Mouse (Mus musculus) heart, adult 8-10 months (tissue): ENCODE measurements around the gene B630019K06Rik. TPM values are rescaled to one million over a fixed set of nuclear protein-coding genes. Genes with fewer than 3 reads are reported as not detected.
"Not testable (repeated sequence)": the region's sequence is repeated elsewhere in the genome, so short reads cannot be mapped to it uniquely, and the experiment has no call there.

Source experiments
- DNase-seq: peaks from one replicate; pipeline ENCODE4 v3.0.0; 2022; ENCODE audit warnings: low spot score
- total RNA-seq, 4 experiments: library from RNA; stranded (reverse); gene quantifications; 2 replicates each; pipeline ENCODE4 v1.2.4; 2022

Gene B630019K06Rik
- total RNA-seq, result 1 to 10 TPM in 3 of 4 experiments, under 1 TPM in 1; 0.80 to 1.2 (median 1.0) TPM

DNA sequence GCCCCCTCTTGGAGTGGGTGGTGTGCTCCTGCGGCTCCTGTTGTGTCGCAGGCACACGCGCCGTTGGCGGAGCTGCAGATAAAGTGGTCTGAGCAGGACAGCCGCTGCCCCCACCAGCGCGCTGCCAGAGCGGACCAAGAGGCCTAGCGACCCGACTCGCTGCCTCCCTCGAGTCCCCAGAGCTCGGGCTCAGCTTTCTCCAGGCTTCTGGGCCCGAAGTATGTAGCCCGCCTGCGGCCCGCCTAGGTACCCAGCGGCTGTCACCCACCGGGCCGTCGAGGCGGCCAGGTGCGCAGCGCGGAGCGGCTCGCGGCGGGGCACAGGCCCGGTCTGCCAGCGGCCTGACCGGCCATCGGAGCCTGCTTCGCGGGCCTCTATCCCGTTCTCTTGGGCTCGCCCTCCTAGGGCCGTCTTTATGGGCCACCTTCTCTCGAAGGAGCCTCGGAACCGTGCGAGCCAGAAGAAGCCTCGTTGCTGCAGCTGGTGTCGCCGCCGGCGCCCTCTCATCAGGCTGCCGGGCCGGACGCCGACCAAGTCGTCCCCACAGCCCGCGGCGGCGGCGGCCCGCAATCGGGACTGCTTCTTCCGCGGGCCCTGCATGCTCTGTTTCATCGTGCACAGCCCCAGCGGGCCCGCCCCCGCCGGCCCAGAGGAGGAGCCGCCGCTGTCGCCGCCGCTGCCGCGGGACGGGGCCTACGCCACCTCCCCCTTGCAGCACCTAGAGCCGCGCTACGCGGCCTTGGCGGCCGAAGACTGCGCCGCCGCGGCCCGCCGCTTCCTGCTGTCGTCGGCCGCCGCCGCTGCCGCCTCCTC is at the start of gene B630019K06Rik:
TSS of gene B630019K06Rik (plus strand) at position 40 of the 813 bp plus-strand sequence.
- peak; percentile 36 for DNase-seq

GRCm38 (mm10) chrX:8843694-8844093 is 48.5 kb upstream of the B630019K06Rik start, which contains the start of gene Gm6592:
Gm6592 (plus strand) TSS chrX:8843994.
- no peak for DNase-seq

DNA sequence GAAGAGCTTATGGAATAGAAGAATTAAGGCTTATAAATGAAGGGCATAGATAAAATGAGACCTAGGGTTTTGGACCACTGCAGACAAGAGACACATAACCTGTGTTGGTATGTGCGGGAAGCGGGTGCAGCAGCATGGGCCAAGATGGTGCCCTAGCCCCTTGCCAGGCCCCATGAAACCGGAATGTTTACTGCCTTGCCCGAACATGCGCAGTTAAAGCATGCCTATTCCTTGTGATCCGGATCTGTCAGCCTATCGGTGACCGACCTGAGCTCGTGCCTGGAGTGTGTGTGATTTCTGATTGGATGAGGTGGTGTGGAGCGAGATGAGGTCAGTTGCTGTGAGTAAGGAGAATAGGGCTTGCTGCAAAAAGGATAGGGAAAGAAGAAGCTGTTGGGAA is 39.7 kb upstream of the B630019K06Rik start:
- DNase-seq, result no peak

GRCm38 (mm10) chrX:8864331-8864730 is 27.9 kb upstream of the B630019K06Rik start:
- peak; percentile 13 for DNase-seq

- not testable (repeated sequence) for DNase-seq
Measured at GRCm38 (mm10) chrX:8873953-8874352, 18.2 kb upstream of the B630019K06Rik start, which contains the start of gene Gm5751. Gm5751 (plus strand) TSS chrX:8874253.

GRCm38 (mm10) chrX:8884336-8884735 is 7.8 kb upstream of the B630019K06Rik start:
- DNase-seq, result no peak

DNA sequence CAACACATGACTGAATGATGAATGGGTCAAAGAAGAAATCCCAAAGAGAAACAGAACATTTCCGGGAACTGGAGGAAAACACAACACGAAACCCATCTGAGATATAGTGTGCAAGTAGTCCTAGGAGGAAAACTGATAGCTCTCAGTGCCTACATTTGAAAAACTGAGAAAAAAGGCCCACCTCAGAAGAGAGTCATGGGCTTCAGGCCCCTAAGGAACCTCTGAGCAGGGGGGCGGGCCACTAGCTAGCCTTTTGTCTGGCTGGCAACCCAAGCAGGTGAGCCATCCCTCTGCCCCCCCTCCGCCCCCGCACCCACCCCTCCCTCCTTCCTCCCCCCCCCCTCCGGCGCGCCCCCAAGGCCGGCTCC is 223 bp upstream of the B630019K06Rik start:
- DNase-seq, result no peak

DNA sequence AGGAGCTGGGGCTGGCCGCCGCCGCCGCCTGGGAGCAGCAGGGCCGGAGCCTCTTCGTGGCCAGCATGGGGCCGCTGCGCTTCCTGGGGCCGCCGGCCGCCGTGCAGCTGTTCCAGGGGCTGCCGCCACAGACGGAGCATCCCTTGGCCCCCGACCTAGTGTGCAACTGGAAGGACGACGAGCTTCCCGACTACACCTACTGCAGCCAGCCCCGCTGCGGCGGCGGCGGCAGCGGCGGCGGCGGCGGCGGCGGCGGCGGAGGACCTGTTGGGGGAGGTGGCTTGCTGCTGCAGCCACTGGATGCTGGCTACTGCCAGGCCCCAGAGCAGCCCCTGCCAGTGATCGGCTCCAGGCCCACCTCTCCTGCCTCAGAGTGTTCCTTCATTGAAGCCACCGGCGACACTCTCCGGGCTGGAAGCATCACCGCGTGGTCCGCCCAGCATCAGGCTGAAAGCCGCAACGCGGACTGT is 1.0 kb downstream of the B630019K06Rik start:
- no peak for DNase-seq

DNA sequence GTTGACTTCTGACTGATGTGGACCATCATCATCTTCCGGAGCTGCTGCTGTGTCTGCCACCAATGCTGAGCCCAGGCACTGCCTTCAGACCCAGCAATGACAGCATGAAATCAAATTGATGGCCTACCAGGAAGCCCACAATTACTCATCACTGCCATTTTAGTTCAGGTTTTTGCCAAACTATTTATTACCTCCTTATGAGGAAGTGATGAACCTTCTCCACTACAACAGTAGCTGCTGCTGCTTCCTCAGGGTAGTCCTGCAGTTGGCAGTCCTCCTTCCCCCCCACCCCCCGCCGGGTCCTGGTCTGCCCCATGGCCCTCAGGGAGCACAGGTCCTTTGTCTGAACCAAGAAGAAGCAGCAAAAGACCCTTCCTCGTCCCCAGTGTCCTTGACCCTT is 8.6 kb downstream of the B630019K06Rik start:
- no peak for DNase-seq

GRCm38 (mm10) chrX:8901906-8902472 is 9.8 kb downstream of the B630019K06Rik start:
- DNase-seq, result no peak

- no peak for DNase-seq
Measured at GRCm38 (mm10) chrX:8921080-8921479, 28.9 kb downstream of the B630019K06Rik start.

DNA sequence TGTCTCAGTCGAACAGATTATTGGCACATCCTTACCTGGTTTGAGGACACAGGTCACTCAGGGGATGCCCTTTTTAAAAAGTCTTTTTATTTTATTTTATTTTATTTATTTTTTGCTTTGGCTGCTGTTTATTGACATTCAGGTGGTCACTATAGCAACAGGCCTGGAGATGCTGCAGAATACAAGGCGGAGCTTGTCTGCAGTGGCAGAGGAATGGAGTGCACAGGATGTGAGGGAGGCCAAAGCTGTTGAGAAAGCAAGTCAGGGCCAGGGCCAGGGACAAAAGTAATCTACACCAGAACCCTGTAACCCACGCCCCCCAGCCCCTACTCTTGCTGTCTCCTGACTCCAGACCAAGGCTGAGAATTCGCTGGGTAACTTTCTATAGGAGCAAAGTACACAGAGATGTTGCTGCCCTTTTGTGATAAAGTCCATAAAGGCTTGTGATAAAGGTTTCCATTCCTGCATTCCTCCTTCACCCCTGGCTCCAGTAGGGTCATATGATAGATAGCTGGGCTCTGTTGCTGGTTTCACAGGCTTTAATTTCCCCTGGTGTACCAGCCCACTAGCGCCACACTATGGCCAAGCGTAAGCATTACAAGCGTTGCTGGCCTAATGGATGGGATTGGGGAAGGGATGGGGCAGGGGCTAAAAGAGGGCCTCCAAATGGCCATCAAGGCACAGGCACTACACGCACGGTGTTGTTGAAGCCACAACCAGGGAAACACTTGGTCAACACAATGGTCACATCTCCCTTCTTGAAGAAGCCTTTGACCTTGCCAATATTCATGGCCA is 29.8 kb downstream of the B630019K06Rik start:
- no peak for DNase-seq

DNA sequence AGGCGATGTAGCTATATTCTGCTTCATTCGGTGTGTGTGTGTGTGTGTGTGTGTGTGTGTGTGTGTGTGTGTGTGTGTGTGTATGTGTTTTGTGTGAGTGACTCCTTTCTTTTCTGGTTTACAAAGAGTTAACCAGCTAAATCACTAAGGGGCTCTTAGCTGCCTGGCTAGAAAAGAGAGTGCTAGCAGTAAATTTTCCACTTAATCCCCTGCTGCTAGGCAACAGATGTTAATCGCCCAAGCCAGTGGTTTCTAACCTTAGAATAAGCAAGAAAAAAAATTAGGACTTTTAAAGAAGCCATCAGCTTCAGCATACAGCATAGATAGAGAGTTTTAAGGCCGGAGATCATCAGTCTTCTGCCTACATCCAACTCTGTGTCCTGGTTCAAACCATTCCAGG is 35.1 kb downstream of the B630019K06Rik start:
- DNase-seq, result no peak

- DNase-seq, result no peak
Measured at GRCm38 (mm10) chrX:8944041-8944440, 51.9 kb downstream of the B630019K06Rik start.

Other genes with a start within 250 kb of the B630019K06Rik start
- gene Ssxb8, start 201.5 kb upstream of the B630019K06Rik start, total RNA-seq, result not detected
- gene Ssx9, start 143.9 kb upstream of the B630019K06Rik start, total RNA-seq, result not detected
- not detected for gene Ssxb5, start 88.7 kb upstream of the B630019K06Rik start, total RNA-seq
- gene Gm6592, start 48.4 kb upstream of the B630019K06Rik start, total RNA-seq, result not detected
- not detected for gene Gm5751, start 18.1 kb upstream of the B630019K06Rik start, total RNA-seq
- gene Fthl17b, start 70.6 kb downstream of the B630019K06Rik start, total RNA-seq, result not detected
- not detected for gene Fthl17c, start 84.2 kb downstream of the B630019K06Rik start, total RNA-seq
- not detected for gene Fthl17d, start 94.4 kb downstream of the B630019K06Rik start, total RNA-seq
- gene Fthl17e, start 141.1 kb downstream of the B630019K06Rik start, total RNA-seq, result not detected
- gene Fthl17f, start 170.6 kb downstream of the B630019K06Rik start, total RNA-seq, result not detected
- gene 4930402K13Rik, start 212.2 kb downstream of the B630019K06Rik start, total RNA-seq, result not detected